Mouse (Mus musculus) spleen, postnatal 14 days (tissue): Measurements from ENCODE around the gene Gadd45b.

Source experiments
- DNase-seq, 2 experiments: peaks; one replicate each; pipeline ENCODE4 v3.0.0; 2021 to 2022; ENCODE audit warnings: low spot score in 2 of 2

Gadd45b gene

GRCm38 (mm10) chr10:80929299-80930226 is at the start of gene Gadd45b:
Gene Gadd45b, plus strand, starts transcription at chr10:80930073.
- peak; percentile 93 to 97 for DNase-seq

DNA sequence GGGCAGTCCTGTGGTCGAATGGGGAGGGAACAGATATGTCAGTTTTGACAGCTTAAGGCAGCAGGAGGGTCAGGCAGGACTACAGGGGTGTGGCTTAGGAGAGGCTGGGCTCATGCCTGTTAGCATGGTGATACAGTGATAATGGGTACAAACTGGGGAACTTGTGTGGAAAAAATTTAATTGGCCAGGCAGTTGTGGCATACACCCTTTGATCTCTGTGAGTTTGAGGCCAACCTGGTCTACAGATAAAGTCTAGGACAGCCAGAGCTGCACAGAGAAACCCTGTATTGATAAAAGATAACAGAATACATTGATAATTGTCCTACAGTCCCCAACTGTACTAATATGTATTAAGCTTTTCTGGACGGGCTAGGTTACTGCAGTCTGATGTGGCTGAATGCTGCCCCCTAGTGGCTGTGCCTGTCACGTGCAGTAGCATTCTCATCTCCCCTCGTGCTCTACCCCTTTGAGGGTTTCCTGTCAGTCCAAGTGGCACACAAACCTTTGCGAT is 49.7 kb upstream of the Gadd45b start:
- DNase-seq: peak; percentile 69 to 80

- DNase-seq: no peak
These were observed 49.0 kb upstream of the Gadd45b start for GRCm38 (mm10) chr10:80880901-80881300.

- DNase-seq: peak; percentile 77 to 86
These were observed 48.6 kb upstream of the Gadd45b start for GRCm38 (mm10) chr10:80881301-80881700.

- DNase-seq: no peak
These were observed 42.7 kb upstream of the Gadd45b start for GRCm38 (mm10) chr10:80887181-80887580.

DNA sequence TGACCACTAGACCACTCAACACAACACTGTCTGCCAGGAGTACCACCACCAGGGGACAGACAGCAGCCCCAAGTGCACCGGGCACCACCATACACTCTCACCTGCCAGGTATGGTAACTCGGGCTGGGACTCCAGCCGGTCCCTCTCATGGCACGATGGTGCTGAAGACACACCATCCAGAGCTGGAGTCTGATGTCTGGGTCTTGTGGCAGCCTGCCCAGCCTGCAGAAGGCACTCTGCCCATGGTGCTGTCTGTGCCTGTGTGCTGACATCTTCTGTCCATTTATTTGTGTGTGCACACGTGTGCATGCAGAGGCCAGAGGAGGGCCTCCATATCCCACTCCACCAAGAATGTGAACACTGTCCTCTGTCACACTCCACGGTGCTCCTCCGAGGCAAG is 34.8 kb upstream of the Gadd45b start:
- DNase-seq: no peak

GRCm38 (mm10) chr10:80895697-80896096 is 34.2 kb upstream of the Gadd45b start:
- no peak for DNase-seq

DNA sequence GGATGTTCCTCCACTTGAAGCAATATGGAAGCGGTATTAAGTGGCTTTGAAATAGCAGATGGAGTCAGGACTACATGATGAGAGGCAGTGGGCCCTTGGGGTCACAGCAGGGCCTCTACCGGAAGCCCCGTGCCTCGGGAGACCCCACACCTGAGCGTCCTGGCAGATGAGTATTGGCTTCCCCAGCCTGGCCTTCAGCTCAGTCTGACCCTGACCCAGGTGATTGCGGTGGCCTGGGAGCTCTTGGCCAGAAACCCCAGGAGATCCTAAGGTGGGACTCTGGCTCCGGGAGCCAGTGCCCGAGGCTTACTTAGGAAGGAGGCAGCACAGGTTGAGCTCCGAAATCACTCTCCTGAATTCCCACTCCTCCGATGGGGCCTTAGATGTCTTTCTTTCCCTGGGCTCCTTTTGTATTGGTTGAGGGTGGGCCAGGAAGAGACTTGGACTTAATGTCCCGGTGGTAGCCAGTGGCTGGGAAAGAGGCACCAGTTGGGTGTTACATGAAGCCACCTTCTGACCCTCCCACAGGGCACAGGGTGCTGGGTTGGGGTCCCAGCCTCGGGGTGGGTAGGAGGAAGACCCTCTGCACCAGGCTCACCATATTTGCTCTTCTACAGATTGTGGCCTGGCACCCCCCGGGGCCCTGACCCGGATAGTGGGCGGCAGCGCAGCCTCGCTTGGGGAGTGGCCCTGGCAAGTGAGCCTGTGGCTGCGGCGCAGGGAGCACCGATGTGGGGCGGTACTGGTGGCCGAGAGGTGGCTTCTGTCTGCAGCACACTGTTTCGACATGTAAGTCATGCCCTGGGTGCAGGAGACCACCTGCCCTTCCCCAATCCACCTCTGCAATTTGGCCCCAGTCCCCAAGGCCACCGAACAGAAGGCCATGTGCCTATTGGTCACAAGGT is 33.0 kb upstream of the Gadd45b start:
- no peak for DNase-seq

- no peak for DNase-seq
These were observed 31.9 kb upstream of the Gadd45b start for GRCm38 (mm10) chr10:80897861-80898510.

DNA sequence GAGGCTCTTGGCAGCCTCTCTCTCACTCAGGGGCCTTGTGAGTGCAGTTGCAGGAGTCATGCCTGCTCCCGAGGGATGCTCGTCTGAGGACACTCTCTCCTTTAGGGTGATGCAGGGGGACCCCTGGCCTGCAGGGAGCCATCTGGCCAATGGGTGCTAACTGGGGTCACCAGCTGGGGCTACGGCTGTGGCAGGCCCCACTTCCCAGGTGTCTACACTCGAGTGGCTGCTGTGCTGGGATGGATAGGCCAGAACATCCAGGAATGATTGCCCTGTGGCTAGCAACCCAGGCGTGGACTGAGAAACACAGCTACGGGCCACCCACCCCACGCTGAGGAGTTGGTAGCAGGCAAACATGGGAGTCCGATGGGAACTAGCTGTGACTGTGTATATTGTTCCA is 30.8 kb upstream of the Gadd45b start:
- no peak for DNase-seq

GRCm38 (mm10) chr10:80899591-80900317 is 30.1 kb upstream of the Gadd45b start:
- no peak for DNase-seq

DNA sequence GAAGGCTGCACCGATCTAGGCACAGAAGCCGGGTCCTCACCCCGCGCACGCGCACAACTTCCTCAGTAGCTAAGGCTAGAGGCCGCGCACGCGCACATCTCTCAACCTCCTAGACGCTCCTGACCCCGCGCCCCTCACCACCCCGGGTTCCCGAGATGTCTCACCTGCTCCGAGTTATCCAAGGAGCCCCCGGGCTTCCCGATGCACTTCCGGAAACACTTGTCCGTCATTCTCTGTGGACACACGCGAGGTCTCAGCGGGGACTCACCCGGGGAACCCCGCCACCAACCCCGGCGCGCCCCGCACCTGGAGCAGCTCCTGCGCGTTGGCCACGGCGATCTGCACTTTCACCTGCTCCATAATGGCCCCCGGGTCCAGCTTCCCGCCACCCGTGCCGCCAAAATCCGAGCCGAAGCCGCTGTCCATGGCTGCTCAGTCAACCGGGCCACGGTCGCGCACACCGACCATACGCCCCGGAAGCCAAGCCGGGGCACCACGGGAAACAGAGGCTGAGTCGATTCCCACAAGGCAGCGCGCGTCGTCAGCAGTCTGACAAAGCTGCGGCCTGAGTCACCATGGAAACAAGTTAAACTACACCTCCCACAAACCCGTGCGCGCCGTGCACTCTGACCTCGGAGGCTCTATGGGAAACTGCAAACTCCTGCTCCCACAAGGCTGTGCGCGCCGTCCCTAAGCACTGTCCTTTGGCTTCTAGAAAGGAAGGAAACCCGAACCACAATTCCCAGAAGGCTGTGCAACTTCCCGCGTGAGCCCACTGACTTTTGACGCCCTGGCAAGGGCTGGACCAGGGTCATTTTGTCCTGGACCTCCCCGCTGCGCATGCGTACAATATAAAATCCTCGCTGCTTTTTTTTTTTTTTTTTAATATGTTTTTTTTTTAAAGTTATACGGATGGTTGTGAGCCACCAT is 29.3 kb upstream of the Gadd45b start, which contains the start of gene Timm13:
Gene Timm13 (minus strand): TSS at position 652 of the 930 bp plus-strand sequence.
- DNase-seq: peak; percentile 89 to 93

DNA sequence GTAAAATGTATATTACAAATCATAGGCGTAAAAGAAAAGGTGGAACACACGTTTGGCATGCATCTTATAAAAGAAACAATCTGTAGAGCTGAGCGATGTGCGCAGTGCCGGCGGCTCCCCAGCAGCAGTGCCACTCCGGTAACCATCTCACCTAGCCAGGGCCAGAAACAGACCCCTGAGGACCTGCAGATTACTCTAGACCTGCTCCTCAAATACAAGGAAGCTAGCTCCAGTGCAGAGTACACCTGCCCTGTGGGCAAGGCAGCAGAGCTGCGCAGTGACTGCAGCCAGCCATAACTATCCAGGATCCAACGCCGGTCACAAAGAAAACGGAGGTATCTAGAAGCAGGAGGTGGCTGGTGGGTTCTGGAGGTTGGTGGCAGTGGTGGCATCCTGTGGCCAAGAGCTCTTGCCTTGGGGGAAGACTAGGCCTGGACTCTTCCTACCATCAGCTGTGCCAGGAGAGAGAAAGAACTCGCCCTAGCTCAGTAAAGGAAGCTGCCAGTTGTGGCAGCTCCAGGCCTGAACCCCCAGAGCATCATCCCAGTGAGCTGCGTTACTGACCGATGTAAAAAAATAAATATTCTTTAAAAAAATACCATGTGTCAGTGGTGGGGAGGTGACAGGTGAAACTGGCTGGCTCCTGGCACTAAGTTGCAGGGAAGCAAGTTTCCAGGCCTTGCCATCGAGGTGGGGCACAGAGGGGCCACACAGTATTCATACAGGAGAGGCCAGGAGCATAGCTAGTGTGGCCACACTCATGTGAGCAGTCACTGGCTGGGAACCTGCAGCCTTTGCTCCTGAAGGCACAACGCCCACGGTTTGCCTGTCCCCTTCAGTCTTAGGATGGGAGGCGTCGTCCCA is 28.2 kb upstream of the Gadd45b start:
- DNase-seq: no peak

- DNase-seq: no peak
These were observed 27.5 kb upstream of the Gadd45b start for GRCm38 (mm10) chr10:80902273-80902940.

- DNase-seq: no peak
These were observed 26.6 kb upstream of the Gadd45b start for GRCm38 (mm10) chr10:80903282-80903681.

GRCm38 (mm10) chr10:80904004-80904693 is 25.7 kb upstream of the Gadd45b start:
- no peak for DNase-seq

DNA sequence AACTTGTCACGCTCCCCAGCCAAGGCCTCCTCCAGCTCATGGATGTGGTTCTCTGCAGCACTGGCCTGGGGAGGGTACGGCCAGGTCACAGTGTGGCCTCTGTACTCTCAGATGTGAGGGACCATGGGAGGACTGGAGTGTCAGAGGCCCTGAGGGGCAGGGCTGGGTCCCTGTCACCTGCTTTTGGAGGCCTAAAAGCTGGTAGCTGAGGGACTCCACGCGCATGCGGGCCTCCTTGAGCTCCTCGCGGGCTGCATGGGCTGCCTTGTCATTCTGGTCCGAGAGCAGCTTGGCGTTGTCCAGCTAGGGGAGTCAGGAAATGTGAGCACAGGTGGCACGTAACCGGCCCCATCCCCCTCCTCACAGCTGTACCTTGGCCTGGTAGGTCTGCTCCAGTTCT is 25.2 kb upstream of the Gadd45b start:
- no peak for DNase-seq
